Mouse (Mus musculus): ENCODE results near the gene Gna15. TPM values are rescaled to one million over a fixed set of nuclear protein-coding genes. Genes with fewer than 3 reads are reported as not detected.

The Gna15 gene
- total RNA-seq, 2 experiments from 2014 or later, result 1.9 to 2.5 TPM

GRCm38 (mm10) chr10:81564216-81564615 lies 40.2 kb upstream of the Gna15 start:
- no peak for DNase-seq (ENCODE audit: low spot score in 2 of 2)
- no peak for TF ChIP-seq CTCF (conservative IDR thresholded peaks at IDR 0.05)
- Histone ChIP-seq H3K27ac (peak overlapping the region; percentile 24; the same call in 1 of the 2 replicates), H3K4me3 (peak overlapping the region; percentile 24; the same call in 1 of the 2 replicates)

- H3K27ac ChIP-seq, result peak overlapping the region; percentile 24; the same call in 1 of the 2 replicates
- no peak for DNase-seq (ENCODE audit: low spot score in 2 of 2)
- no peak for TF ChIP-seq CTCF (conservative IDR thresholded peaks at IDR 0.05)
- no peak overlapping the region; the same call in 1 of the 2 replicates for H3K4me3 ChIP-seq
Measured at GRCm38 (mm10) chr10:81563481-81563880, 39.5 kb upstream of the Gna15 start.

GRCm38 (mm10) chr10:81562411-81562810 lies 38.4 kb upstream of the Gna15 start:
- TF ChIP-seq CTCF (conservative IDR thresholded peaks at IDR 0.05), result no peak
- DNase-seq (ENCODE audit: low spot score in 2 of 2), result no peak
- Histone ChIP-seq H3K27ac (no peak overlapping the region), H3K4me3 (no peak overlapping the region)

- H3K27ac ChIP-seq, result peak overlapping the region; percentile 99
- DNase-seq (ENCODE audit: low spot score in 2 of 2), result no peak
- peak overlapping the region; percentile 82 for H3K4me3 ChIP-seq
- no peak for TF ChIP-seq CTCF (conservative IDR thresholded peaks at IDR 0.05)
Measured at GRCm38 (mm10) chr10:81560719-81561459, 36.9 kb upstream of the Gna15 start.

- Histone ChIP-seq H3K27ac (peak overlapping the region; percentile 99), H3K4me3 (peak overlapping the region; percentile 82)
- TF ChIP-seq CTCF (conservative IDR thresholded peaks at IDR 0.05), result no peak
- DNase-seq (ENCODE audit: low spot score in 2 of 2), result peak; percentile 73 to 83
Measured at GRCm38 (mm10) chr10:81559627-81560539, 35.9 kb upstream of the Gna15 start.

- TF ChIP-seq CTCF (conservative IDR thresholded peaks at IDR 0.05), result no peak
- H3K4me3 ChIP-seq, result peak within 1 kb of the TSS; percentile 82
- H3K27ac ChIP-seq, result peak within 1 kb of the TSS; percentile 99
- DNase-seq (ENCODE audit: low spot score in 2 of 2), result peak in 1 of 2 experiments; percentile 70
Measured at GRCm38 (mm10) chr10:81559163-81559626, 35.2 kb upstream of the Gna15 start, which contains the start of gene Aes. Gene Aes (plus strand): TSS chr10:81559488.

- no peak for DNase-seq (ENCODE audit: low spot score in 2 of 2)
- TF ChIP-seq CTCF (conservative IDR thresholded peaks at IDR 0.05), result no peak
- no peak overlapping the region for H3K27ac ChIP-seq
- no peak overlapping the region for H3K4me3 ChIP-seq
Measured at GRCm38 (mm10) chr10:81557491-81557890, 33.5 kb upstream of the Gna15 start.

GRCm38 (mm10) chr10:81556282-81556681 lies 32.3 kb upstream of the Gna15 start:
- Histone ChIP-seq H3K4me3 (no peak overlapping the region), H3K27ac (no peak overlapping the region)
- DNase-seq (ENCODE audit: low spot score in 2 of 2), result no peak
- peak; percentile 74 for TF ChIP-seq CTCF (conservative IDR thresholded peaks at IDR 0.05)

GRCm38 (mm10) chr10:81553807-81554755 lies 30.1 kb upstream of the Gna15 start:
- no peak overlapping the region for H3K4me3 ChIP-seq
- no peak overlapping the region for H3K27ac ChIP-seq
- DNase-seq (ENCODE audit: low spot score in 2 of 2), result no peak
- TF ChIP-seq CTCF (conservative IDR thresholded peaks at IDR 0.05), result no peak

GRCm38 (mm10) chr10:81553232-81553631 lies 29.2 kb upstream of the Gna15 start:
- TF ChIP-seq CTCF (conservative IDR thresholded peaks at IDR 0.05), result peak; percentile 77
- no peak for DNase-seq (ENCODE audit: low spot score in 2 of 2)
- Histone ChIP-seq H3K27ac (no peak overlapping the region), H3K4me3 (no peak overlapping the region)

GRCm38 (mm10) chr10:81551597-81552102 lies 27.6 kb upstream of the Gna15 start:
- TF ChIP-seq CTCF (conservative IDR thresholded peaks at IDR 0.05), result peak; percentile 89
- Histone ChIP-seq H3K4me3 (peak overlapping the region; percentile 20), H3K27ac (peak overlapping the region; percentile 75)
- peak; percentile 81 to 87 for DNase-seq (ENCODE audit: low spot score in 2 of 2)

GRCm38 (mm10) chr10:81550257-81550656 lies 26.2 kb upstream of the Gna15 start:
- H3K27ac ChIP-seq, result no peak overlapping the region
- TF ChIP-seq CTCF (conservative IDR thresholded peaks at IDR 0.05), result peak; percentile 86
- peak in 1 of 2 experiments; percentile 62 for DNase-seq (ENCODE audit: low spot score in 2 of 2)
- H3K4me3 ChIP-seq, result no peak overlapping the region
